Mouse (Mus musculus) c-Kit-positive CD71-positive TER-119-positive erythroid progenitor cells, embryonic 14.5 days (primary cell): Measurements from ENCODE around the gene Mup9.
"Not testable (repeated sequence)": the region's sequence is repeated elsewhere in the genome, so short reads cannot be mapped to it uniquely, and the experiment has no call there.

Source experiments
- DNase-seq: peaks from one replicate; pipeline ENCODE4 v3.0.0-alpha.2; 2013; ENCODE audit warnings: low spot score

Gene Mup9

GRCm38 (mm10) chr4:60421852-60422251, at the start of gene Mup9:
Mup9 (minus strand) TSS chr4:60421952.
- DNase-seq = not testable (repeated sequence)
